Mouse (Mus musculus): ENCODE measurements around the gene Phactr2. TPM values are rescaled to one million over a fixed set of nuclear protein-coding genes. Genes with fewer than 3 reads are reported as not detected.

The Phactr2 gene
- polyA plus RNA-seq, 1 experiment: 6.7 TPM

- no peaks in the 10 kb centered on the region for H3K4me1 ChIP-seq (ENCODE audit: control insufficient read depth, insufficient read depth, low read length)
- TF ChIP-seq POLR2A (IDR thresholded peaks at IDR 0.05; ENCODE audit: extremely low read depth, insufficient read depth, low read length) (no peak), CTCF (IDR thresholded peaks at IDR 0.05; ENCODE audit: extremely low read depth, insufficient read depth, low read length) (no peak)
- H3K27ac ChIP-seq (ENCODE audit: insufficient read depth, low read length): no peak overlapping the region
- H3K4me3 ChIP-seq (ENCODE audit: insufficient read depth, low read length): no peak overlapping the region
Measured at GRCm38 (mm10) chr10:13276298-13276697, 197.9 kb downstream of the Phactr2 start.

GRCm38 (mm10) chr10:13275152-13275551 is 199.1 kb downstream of the Phactr2 start:
- Histone ChIP-seq H3K4me1 (ENCODE audit: control insufficient read depth, insufficient read depth, low read length) (no peaks in the 10 kb centered on the region), H3K4me3 (ENCODE audit: insufficient read depth, low read length) (no peak overlapping the region), H3K27ac (ENCODE audit: insufficient read depth, low read length) (no peak overlapping the region)
- no peak for TF ChIP-seq POLR2A (IDR thresholded peaks at IDR 0.05; ENCODE audit: extremely low read depth, insufficient read depth, low read length)
- no peak for TF ChIP-seq CTCF (IDR thresholded peaks at IDR 0.05; ENCODE audit: extremely low read depth, insufficient read depth, low read length)

GRCm38 (mm10) chr10:13274699-13275098 is 199.5 kb downstream of the Phactr2 start:
- TF ChIP-seq POLR2A (IDR thresholded peaks at IDR 0.05; ENCODE audit: extremely low read depth, insufficient read depth, low read length): no peak
- TF ChIP-seq CTCF (IDR thresholded peaks at IDR 0.05; ENCODE audit: extremely low read depth, insufficient read depth, low read length): no peak
- no peak overlapping the region for H3K4me3 ChIP-seq (ENCODE audit: insufficient read depth, low read length)

GRCm38 (mm10) chr10:13273756-13274155 is 200.5 kb downstream of the Phactr2 start:
- Histone ChIP-seq H3K4me1 (ENCODE audit: control insufficient read depth, insufficient read depth, low read length) (no peaks in the 10 kb centered on the region), H3K27ac (ENCODE audit: insufficient read depth, low read length) (no peak overlapping the region), H3K4me3 (ENCODE audit: insufficient read depth, low read length) (no peak overlapping the region)
- TF ChIP-seq POLR2A (IDR thresholded peaks at IDR 0.05; ENCODE audit: extremely low read depth, insufficient read depth, low read length) (no peak), CTCF (IDR thresholded peaks at IDR 0.05; ENCODE audit: extremely low read depth, insufficient read depth, low read length) (no peak)

More at GRCm38 (mm10) chr10:13274699-13275098, 199.5 kb downstream of the Phactr2 start:
- Histone ChIP-seq H3K27ac (ENCODE audit: insufficient read depth, low read length) (no peak overlapping the region), H3K4me1 (ENCODE audit: control insufficient read depth, insufficient read depth, low read length) (no peaks in the 10 kb centered on the region)

GRCm38 (mm10) chr10:13271716-13272115 is 202.5 kb downstream of the Phactr2 start:
- Histone ChIP-seq H3K4me1 (ENCODE audit: control insufficient read depth, insufficient read depth, low read length) (no peaks in the 10 kb centered on the region), H3K27ac (ENCODE audit: insufficient read depth, low read length) (no peak overlapping the region), H3K4me3 (ENCODE audit: insufficient read depth, low read length) (no peak overlapping the region)
- TF ChIP-seq POLR2A (IDR thresholded peaks at IDR 0.05; ENCODE audit: extremely low read depth, insufficient read depth, low read length): no peak
- no peak for TF ChIP-seq CTCF (IDR thresholded peaks at IDR 0.05; ENCODE audit: extremely low read depth, insufficient read depth, low read length)

GRCm38 (mm10) chr10:13271099-13271498 is 203.1 kb downstream of the Phactr2 start:
- Histone ChIP-seq H3K27ac (ENCODE audit: insufficient read depth, low read length) (no peak overlapping the region), H3K4me1 (ENCODE audit: control insufficient read depth, insufficient read depth, low read length) (no peaks in the 10 kb centered on the region), H3K4me3 (ENCODE audit: insufficient read depth, low read length) (no peak overlapping the region)
- TF ChIP-seq POLR2A (IDR thresholded peaks at IDR 0.05; ENCODE audit: extremely low read depth, insufficient read depth, low read length) (no peak), CTCF (IDR thresholded peaks at IDR 0.05; ENCODE audit: extremely low read depth, insufficient read depth, low read length) (no peak)

GRCm38 (mm10) chr10:13270270-13270669 is 203.9 kb downstream of the Phactr2 start:
- Histone ChIP-seq H3K4me1 (ENCODE audit: control insufficient read depth, insufficient read depth, low read length) (no peaks in the 10 kb centered on the region), H3K4me3 (ENCODE audit: insufficient read depth, low read length) (no peak overlapping the region), H3K27ac (ENCODE audit: insufficient read depth, low read length) (no peak overlapping the region)
- TF ChIP-seq CTCF (IDR thresholded peaks at IDR 0.05; ENCODE audit: extremely low read depth, insufficient read depth, low read length): no peak
- no peak for TF ChIP-seq POLR2A (IDR thresholded peaks at IDR 0.05; ENCODE audit: extremely low read depth, insufficient read depth, low read length)

GRCm38 (mm10) chr10:13259251-13259650 is 215.0 kb downstream of the Phactr2 start:
- H3K4me3 ChIP-seq (ENCODE audit: insufficient read depth, low read length): no peak overlapping the region
- TF ChIP-seq CTCF (IDR thresholded peaks at IDR 0.05; ENCODE audit: extremely low read depth, insufficient read depth, low read length): no peak
- TF ChIP-seq POLR2A (IDR thresholded peaks at IDR 0.05; ENCODE audit: extremely low read depth, insufficient read depth, low read length): no peak
- no peaks in the 10 kb centered on the region for H3K4me1 ChIP-seq (ENCODE audit: control insufficient read depth, insufficient read depth, low read length)
- H3K27ac ChIP-seq (ENCODE audit: insufficient read depth, low read length): no peak overlapping the region

- TF ChIP-seq POLR2A (IDR thresholded peaks at IDR 0.05; ENCODE audit: extremely low read depth, insufficient read depth, low read length) (no peak), CTCF (IDR thresholded peaks at IDR 0.05; ENCODE audit: extremely low read depth, insufficient read depth, low read length) (no peak)
- Histone ChIP-seq H3K4me3 (ENCODE audit: insufficient read depth, low read length) (no peak overlapping the region), H3K4me1 (ENCODE audit: control insufficient read depth, insufficient read depth, low read length) (no peaks in the 10 kb centered on the region), H3K27ac (ENCODE audit: insufficient read depth, low read length) (no peak overlapping the region)
Measured at GRCm38 (mm10) chr10:13256196-13256595, 218.0 kb downstream of the Phactr2 start.

GRCm38 (mm10) chr10:13250280-13250679 is 223.9 kb downstream of the Phactr2 start:
- no peak overlapping the region for H3K4me3 ChIP-seq (ENCODE audit: insufficient read depth, low read length)

More at GRCm38 (mm10) chr10:13250280-13250679, 223.9 kb downstream of the Phactr2 start:
- Histone ChIP-seq H3K27ac (ENCODE audit: insufficient read depth, low read length) (no peak overlapping the region), H3K4me1 (ENCODE audit: control insufficient read depth, insufficient read depth, low read length) (no peaks in the 10 kb centered on the region)
- TF ChIP-seq CTCF (IDR thresholded peaks at IDR 0.05; ENCODE audit: extremely low read depth, insufficient read depth, low read length) (no peak), POLR2A (IDR thresholded peaks at IDR 0.05; ENCODE audit: extremely low read depth, insufficient read depth, low read length) (no peak)

Data from cortical plate, adult 2 months (tissue).